Mouse (Mus musculus) MEL (cell line): ENCODE measurements around the gene Gm11985.

Experiments used
- BHLHE40 ChIP-seq: IDR thresholded peaks from 2 replicates; pipeline ENCODE4 v1.6.1; 2012; ENCODE audit warnings: low read depth, mild to moderate bottlenecking, inconsistent platforms, low read length, improper control_type of control experiment, borderline replicate concordance
- CTCF ChIP-seq, 3 experiments: IDR thresholded peaks in 2 of 3; conservative IDR thresholded peaks in 1 of 3; 2 replicates each; pipeline ENCODE4 v1.5.1; 2011 to 2012; ENCODE audit warnings: low read length in 3 of 3, low read depth in 2 of 3, mild to moderate bottlenecking in 2 of 3, improper control_type of control experiment in 1 of 3, inconsistent platforms in 1 of 3, mixed read lengths in 1 of 3, moderate library complexity in 1 of 3; ENCODE audit not compliant: control insufficient read depth in 1 of 3, insufficient read depth in 1 of 3, poor library complexity in 1 of 3, severe bottlenecking in 1 of 3
- EP300 ChIP-seq, 2 experiments: IDR thresholded peaks; 2 replicates each; pipeline ENCODE4 v1.6.1; 2011; ENCODE audit warnings: improper control_type of control experiment in 2 of 2, low read length in 2 of 2, low read depth in 1 of 2, mild to moderate bottlenecking in 1 of 2
- ETS1 ChIP-seq: IDR thresholded peaks from 2 replicates; pipeline ENCODE4 v1.6.1; 2012; ENCODE audit warnings: low read depth, mild to moderate bottlenecking, inconsistent platforms, low read length, improper control_type of control experiment, moderate library complexity
- MAX ChIP-seq: IDR thresholded peaks from 2 replicates; pipeline ENCODE4 v1.6.1; 2011; ENCODE audit warnings: low read length, improper control_type of control experiment
- POLR2A ChIP-seq, 2 experiments: IDR thresholded peaks; 2 replicates each; pipeline ENCODE4 v1.6.1; 2011 to 2012; ENCODE audit warnings: low read length in 2 of 2, mild to moderate bottlenecking in 2 of 2, control low read depth in 1 of 2, improper control_type of control experiment in 1 of 2, low read depth in 1 of 2, moderate library complexity in 1 of 2; ENCODE audit not compliant: control insufficient read depth in 1 of 2, insufficient read depth in 1 of 2, poor library complexity in 1 of 2
- TCF12 ChIP-seq: IDR thresholded peaks from 2 replicates; pipeline ENCODE4 v1.6.1; 2014; ENCODE audit warnings: low read depth, mild to moderate bottlenecking, inconsistent platforms, low read length, improper control_type of control experiment, moderate library complexity
- ZC3H11A ChIP-seq: IDR thresholded peaks from 2 replicates; pipeline ENCODE4 v1.6.1; 2012; ENCODE audit warnings: low read depth, mild to moderate bottlenecking, inconsistent platforms, low read length, improper control_type of control experiment
- ZMIZ1 ChIP-seq: IDR thresholded peaks from 2 replicates; pipeline ENCODE4 v1.6.1; 2012; ENCODE audit warnings: low read depth, mild to moderate bottlenecking, inconsistent platforms, low read length, improper control_type of control experiment, moderate library complexity

DNA sequence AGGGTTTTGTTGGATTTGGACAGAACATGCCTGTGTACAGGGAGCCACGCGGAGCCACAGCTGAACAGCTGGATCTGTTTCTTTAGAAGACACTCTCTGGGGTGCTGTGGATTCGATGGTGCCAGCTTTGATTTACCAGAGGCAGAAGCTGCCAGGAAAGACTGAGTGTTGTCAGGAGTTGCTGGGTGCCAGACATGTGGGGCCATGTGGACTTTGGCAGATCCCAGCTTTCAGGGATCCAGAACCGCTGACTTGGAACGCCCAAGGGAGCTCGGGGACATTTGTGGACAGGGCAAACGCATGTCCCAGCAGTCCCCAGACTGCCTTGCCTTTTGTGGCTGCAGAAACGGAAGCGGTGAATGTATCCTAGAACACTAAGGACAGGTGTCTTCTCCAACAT, 52.6 kb downstream of the Gm11985 start:
- TF ChIP-seq CTCF (IDR thresholded peaks at IDR 0.05 in 2 of 3, conservative IDR thresholded peaks at IDR 0.05 in 1 of 3; ENCODE audit: control insufficient read depth in 1 of 3, insufficient read depth in 1 of 3, low read depth in 2 of 3, low read length in 3 of 3, poor library complexity in 1 of 3, severe bottlenecking in 1 of 3) (no peak), ZMIZ1 (no peak), BHLHE40 (no peak), ETS1 (no peak), EP300 (IDR thresholded peaks at IDR 0.05; ENCODE audit: low read depth in 1 of 2, low read length in 2 of 2) (no peak), MAX (no peak), ZC3H11A (no peak), POLR2A (IDR thresholded peaks at IDR 0.05; ENCODE audit: control insufficient read depth in 1 of 2, insufficient read depth in 1 of 2, low read depth in 1 of 2, low read length in 2 of 2, poor library complexity in 1 of 2) (no peak), TCF12 (no peak)
